Mouse (Mus musculus): ENCODE measurements around the gene Lpin2. TPM values are rescaled to one million over a fixed set of nuclear protein-coding genes. Genes with fewer than 3 reads are reported as not detected.

Lpin2 gene
- total and polyA plus RNA-seq, 2 experiments from 2014 or later, result 8.5 to 22.2 TPM

DNA sequence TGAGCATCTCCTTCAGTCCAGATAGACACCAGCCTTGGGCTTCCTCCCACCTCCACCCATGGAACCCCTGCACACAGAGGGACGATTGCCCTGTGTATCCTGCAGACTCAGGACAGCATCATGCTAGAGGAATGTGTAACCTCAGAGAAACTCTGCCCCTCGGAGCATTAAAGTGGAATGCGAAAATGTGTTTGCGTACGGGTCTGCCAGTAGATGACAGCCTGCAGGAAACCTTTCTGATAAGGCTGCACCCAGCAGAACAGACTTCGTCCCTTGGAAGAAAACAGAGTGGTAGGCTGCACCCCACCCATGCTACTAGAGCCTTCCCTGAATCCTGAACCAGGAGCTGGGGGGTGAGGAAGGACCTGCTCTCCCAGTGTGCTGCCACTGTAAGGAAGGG, 102.5 kb downstream of the Lpin2 start:
- peak overlapping the region; percentile 73 for H3K27ac ChIP-seq (ENCODE audit: low read depth)
- H3K4me3 ChIP-seq (ENCODE audit: low read depth, low read length), result no peak overlapping the region
- no peak for TF ChIP-seq CTCF (IDR thresholded peaks at IDR 0.05; ENCODE audit: low read depth)
- 0 out of 2 replicates have a peak, but pooled peaks have one; percentile 31 for TF ChIP-seq EP300 (IDR thresholded peaks at IDR 0.05; ENCODE audit: low read depth)
- peak; percentile 37 for ATAC-seq (ENCODE audit: insufficient read depth, low read depth)
- no peaks in the 10 kb centered on the region for H3K9me3 ChIP-seq (replicated peaks; ENCODE audit: control insufficient read depth, low read length)
- 8% methylated on average over 6 of the region's 6 CpGs for WGBS
- H3K27me3 ChIP-seq (ENCODE audit: control insufficient read depth, insufficient read depth, low read length), result no peaks in the 10 kb centered on the region
- H3K4me2 ChIP-seq (ENCODE audit: low read depth, low read length), result no peak overlapping the region
- H3K36me3 ChIP-seq (replicated peaks; ENCODE audit: control insufficient read depth, insufficient read depth, low read length), result no peaks in the 10 kb centered on the region
- peaks cover 53% of the 10 kb centered on the region for H3K4me1 ChIP-seq (ENCODE audit: control insufficient read depth, insufficient read depth)
- no peak overlapping the region for H3K9ac ChIP-seq (replicated peaks; ENCODE audit: low read depth, low read length)
- DNase-seq (ENCODE audit: low spot score), result peak; percentile 70

DNA sequence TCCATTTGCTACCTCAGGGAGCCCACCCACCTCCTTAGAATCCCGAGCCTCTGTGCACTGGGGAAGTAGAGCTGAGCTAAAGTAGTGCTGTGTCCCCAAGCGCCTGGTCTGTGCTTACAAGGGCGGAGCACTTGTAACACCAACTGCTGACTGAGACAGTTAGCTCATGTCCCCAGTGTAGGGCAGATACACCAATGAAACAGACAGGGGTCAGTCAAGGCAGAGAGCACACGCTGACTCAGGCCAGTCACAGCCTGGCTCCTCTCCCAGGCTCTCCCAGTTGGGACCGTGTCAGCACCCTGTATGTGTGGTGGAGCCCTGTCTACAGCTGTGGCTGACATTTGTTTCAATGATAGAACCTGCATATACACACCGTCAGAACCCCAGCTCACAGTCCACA, 103.6 kb downstream of the Lpin2 start:
- TF ChIP-seq CTCF (IDR thresholded peaks at IDR 0.05; ENCODE audit: low read depth) (peak; percentile 41), EP300 (IDR thresholded peaks at IDR 0.05; ENCODE audit: low read depth) (peak; percentile 82; the same call in 1 of the 2 replicates)
- peak; percentile 94 for ATAC-seq (ENCODE audit: insufficient read depth, low read depth)
- Histone ChIP-seq H3K36me3 (replicated peaks; ENCODE audit: control insufficient read depth, insufficient read depth, low read length) (no peaks in the 10 kb centered on the region), H3K27me3 (ENCODE audit: control insufficient read depth, insufficient read depth, low read length) (no peaks in the 10 kb centered on the region), H3K4me2 (ENCODE audit: low read depth, low read length) (no peak overlapping the region), H3K9ac (replicated peaks; ENCODE audit: low read depth, low read length) (no peak overlapping the region), H3K9me3 (replicated peaks; ENCODE audit: control insufficient read depth, low read length) (no peaks in the 10 kb centered on the region), H3K27ac (ENCODE audit: low read depth) (peak overlapping the region; percentile 73), H3K4me1 (ENCODE audit: control insufficient read depth, insufficient read depth) (peaks cover 64% of the 10 kb centered on the region), H3K4me3 (ENCODE audit: low read depth, low read length) (no peak overlapping the region)
- peak; percentile 91 for DNase-seq (ENCODE audit: low spot score)
- 19% methylated on average over 6 of the region's 6 CpGs for WGBS

DNA sequence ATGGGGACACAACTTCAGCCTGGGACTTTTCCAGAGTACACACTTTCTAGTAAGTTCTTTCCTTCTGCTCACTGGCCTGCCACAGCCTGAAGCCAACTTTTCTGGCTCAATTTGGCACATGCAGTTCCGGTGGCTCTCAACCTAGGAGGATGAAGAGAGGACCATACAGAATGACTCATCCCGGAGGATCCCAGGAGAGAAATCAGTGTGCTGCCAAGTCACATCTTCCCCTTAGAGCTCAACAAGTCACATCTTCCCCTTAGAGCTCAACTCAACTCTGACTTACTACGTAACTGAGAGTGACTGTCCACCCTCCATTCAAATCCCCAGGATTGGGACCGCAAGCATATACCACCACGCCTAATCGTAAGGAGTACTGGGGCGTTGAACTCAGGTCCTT, 105.2 kb downstream of the Lpin2 start:
- WGBS, result 86% methylated on average over 7 of the region's 7 CpGs
- no peak for DNase-seq (ENCODE audit: low spot score)
- Histone ChIP-seq H3K36me3 (replicated peaks; ENCODE audit: control insufficient read depth, insufficient read depth, low read length) (no peaks in the 10 kb centered on the region), H3K9ac (replicated peaks; ENCODE audit: low read depth, low read length) (no peak overlapping the region), H3K27ac (ENCODE audit: low read depth) (no peak overlapping the region), H3K4me3 (ENCODE audit: low read depth, low read length) (no peak overlapping the region), H3K4me1 (ENCODE audit: control insufficient read depth, insufficient read depth) (peaks cover 76% of the 10 kb centered on the region), H3K4me2 (ENCODE audit: low read depth, low read length) (no peak overlapping the region), H3K9me3 (replicated peaks; ENCODE audit: control insufficient read depth, low read length) (no peaks in the 10 kb centered on the region), H3K27me3 (ENCODE audit: control insufficient read depth, insufficient read depth, low read length) (no peaks in the 10 kb centered on the region)
- TF ChIP-seq EP300 (IDR thresholded peaks at IDR 0.05; ENCODE audit: low read depth) (no peak), CTCF (IDR thresholded peaks at IDR 0.05; ENCODE audit: low read depth) (no peak)
- no peak for ATAC-seq (ENCODE audit: insufficient read depth, low read depth)

DNA sequence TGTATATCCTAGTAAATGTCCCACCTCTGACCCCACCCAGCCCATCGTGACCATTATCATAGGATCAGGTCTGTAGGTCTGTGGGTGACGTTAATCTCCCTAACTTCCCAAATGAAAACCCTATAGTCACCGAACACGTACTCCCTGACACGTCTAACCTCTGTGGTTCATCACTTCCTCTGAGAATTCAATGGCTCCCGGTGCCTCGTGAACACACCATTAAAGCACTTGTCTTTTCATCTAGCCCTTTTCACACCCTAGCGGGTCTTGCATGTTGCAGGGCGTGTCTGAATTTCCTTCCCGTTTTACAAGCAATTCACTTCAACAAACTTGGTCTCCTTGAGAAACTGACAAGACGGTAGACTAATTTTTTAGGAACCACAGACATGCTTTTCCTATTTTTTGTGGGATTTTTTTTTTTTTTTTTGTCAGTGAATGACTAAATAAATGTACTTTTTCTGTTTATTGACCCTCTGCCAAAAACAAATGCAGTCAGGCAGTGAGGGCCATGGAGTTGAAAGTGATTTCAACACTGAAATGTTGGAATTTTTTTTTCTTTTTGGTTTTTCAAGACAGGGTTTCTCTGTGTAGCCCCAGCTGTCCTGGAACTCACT, 105.9 kb downstream of the Lpin2 start:
- Histone ChIP-seq H3K27me3 (ENCODE audit: control insufficient read depth, insufficient read depth, low read length) (no peaks in the 10 kb centered on the region), H3K4me1 (ENCODE audit: control insufficient read depth, insufficient read depth) (peaks cover 77% of the 10 kb centered on the region), H3K9me3 (replicated peaks; ENCODE audit: control insufficient read depth, low read length) (no peaks in the 10 kb centered on the region), H3K4me2 (ENCODE audit: low read depth, low read length) (no peak overlapping the region), H3K36me3 (replicated peaks; ENCODE audit: control insufficient read depth, insufficient read depth, low read length) (no peaks in the 10 kb centered on the region), H3K4me3 (ENCODE audit: low read depth, low read length) (no peak overlapping the region), H3K27ac (ENCODE audit: low read depth) (no peak overlapping the region), H3K9ac (replicated peaks; ENCODE audit: low read depth, low read length) (no peak overlapping the region)
- ATAC-seq (ENCODE audit: insufficient read depth, low read depth), result no peak
- no peak for DNase-seq (ENCODE audit: low spot score)
- 74% methylated on average over 11 of the region's 11 CpGs for WGBS
- TF ChIP-seq EP300 (IDR thresholded peaks at IDR 0.05; ENCODE audit: low read depth), result no peak
- no peak for TF ChIP-seq CTCF (IDR thresholded peaks at IDR 0.05; ENCODE audit: low read depth)

DNA sequence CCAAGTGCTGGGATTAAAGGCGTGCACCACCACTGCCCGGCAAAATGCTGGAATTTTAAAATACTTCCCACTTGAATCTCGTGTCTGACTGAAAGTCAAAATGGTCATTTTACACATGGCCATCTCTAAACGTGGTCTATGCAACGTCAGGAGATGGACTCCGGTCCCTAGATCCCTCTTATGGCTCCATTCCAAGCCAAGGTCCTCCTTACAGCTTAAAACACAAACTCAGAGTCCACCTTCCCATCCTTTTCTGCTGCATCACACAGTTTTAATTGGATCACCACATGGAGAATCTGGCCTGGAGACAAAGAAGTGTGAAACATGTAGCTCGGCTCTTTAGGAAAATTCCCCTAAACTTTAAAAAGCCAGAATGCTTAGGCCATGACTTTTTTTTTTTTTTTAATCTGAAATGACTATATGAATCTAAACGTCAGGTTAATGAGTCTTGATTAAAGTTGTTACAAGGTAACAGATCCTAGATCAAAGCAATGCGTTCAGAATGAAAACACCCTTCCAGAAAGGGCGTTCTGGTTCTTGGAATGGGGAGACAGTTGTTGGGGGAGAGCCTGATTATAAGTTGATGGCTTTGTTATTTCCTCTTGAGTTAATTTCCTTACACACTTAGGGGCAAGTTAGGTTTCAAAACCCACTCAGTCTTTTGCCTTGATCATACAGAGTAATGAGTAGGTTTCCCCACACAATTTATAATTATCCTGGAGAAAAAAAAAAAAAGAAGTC, 106.6 kb downstream of the Lpin2 start:
- H3K27me3 ChIP-seq (ENCODE audit: control insufficient read depth, insufficient read depth, low read length), result no peaks in the 10 kb centered on the region
- H3K4me3 ChIP-seq (ENCODE audit: low read depth, low read length), result no peak overlapping the region
- ATAC-seq (ENCODE audit: insufficient read depth, low read depth) (no peak), DNase-seq (ENCODE audit: low spot score) (no peak)
- no peaks in the 10 kb centered on the region for H3K36me3 ChIP-seq (replicated peaks; ENCODE audit: control insufficient read depth, insufficient read depth, low read length)
- no peak overlapping the region for H3K4me2 ChIP-seq (ENCODE audit: low read depth, low read length)
- no peaks in the 10 kb centered on the region for H3K9me3 ChIP-seq (replicated peaks; ENCODE audit: control insufficient read depth, low read length)
- peaks cover 76% of the 10 kb centered on the region for H3K4me1 ChIP-seq (ENCODE audit: control insufficient read depth, insufficient read depth)
- H3K27ac ChIP-seq (ENCODE audit: low read depth), result no peak overlapping the region
- TF ChIP-seq EP300 (IDR thresholded peaks at IDR 0.05; ENCODE audit: low read depth) (no peak), CTCF (IDR thresholded peaks at IDR 0.05; ENCODE audit: low read depth) (no peak)
- 84% methylated on average over 10 of the region's 10 CpGs for WGBS
- no peak overlapping the region for H3K9ac ChIP-seq (replicated peaks; ENCODE audit: low read depth, low read length)

All from heart, postnatal 0 days (tissue).